Mouse (Mus musculus) spleen, adult 2 months (tissue): Measurements from ENCODE around the gene Srrm3. TPM values are rescaled to one million over a fixed set of nuclear protein-coding genes. Genes with fewer than 3 reads are reported as not detected.

ENCODE experiments used
- DNase-seq, 2 experiments: peaks; one replicate each; pipeline versions ENCODE4 v3.0.0 to v3.0.0-alpha.2; 2012 to 2021; ENCODE audit warnings: low spot score in 2 of 2, low read depth in 1 of 2
- H3K27ac ChIP-seq: fragments of 200-500 bp; 2 replicates; pipeline ENCODE4 v1.5.1; 2012; ENCODE audit warnings: low read length, inconsistent platforms; ENCODE audit not compliant: insufficient read depth
- H3K27me3 ChIP-seq: fragments of 200-500 bp; 2 replicates; pipeline ENCODE4 v1.6.1; 2012; ENCODE audit warnings: mild to moderate bottlenecking, moderate library complexity, low read length, inconsistent platforms; ENCODE audit not compliant: control insufficient read depth, insufficient read depth
- H3K36me3 ChIP-seq: fragments of 200-500 bp; 2 replicates; pipeline ENCODE4 v1.6.1; 2012; ENCODE audit warnings: mild to moderate bottlenecking, low read length, inconsistent platforms; ENCODE audit not compliant: control insufficient read depth, insufficient read depth
- H3K4me1 ChIP-seq: fragments of 200-500 bp; 2 replicates; pipeline ENCODE4 v1.6.1; 2011; ENCODE audit warnings: inconsistent platforms; ENCODE audit not compliant: control insufficient read depth, insufficient read depth, insufficient read length
- H3K4me3 ChIP-seq: fragments of 200-500 bp; 2 replicates; pipeline ENCODE4 v1.5.1; 2011; ENCODE audit warnings: mild to moderate bottlenecking, inconsistent platforms; ENCODE audit not compliant: insufficient read depth, insufficient read length; ENCODE audit errors: extremely low read depth
- CTCF ChIP-seq: fragments of 200-500 bp; IDR thresholded peaks from 2 replicates; pipeline ENCODE4 v1.5.1; 2011; ENCODE audit warnings: mild to moderate bottlenecking, inconsistent platforms; ENCODE audit not compliant: insufficient read depth, insufficient read length, insufficient replicate concordance; ENCODE audit errors: extremely low read depth
- POLR2A ChIP-seq: fragments of 200-500 bp; IDR thresholded peaks from 2 replicates; pipeline ENCODE4 v1.6.1; 2011; ENCODE audit warnings: low read depth, low read length, inconsistent platforms
- WGBS: fragments of 180-500 bp; shearing (Covaris S2); methylation state at CpG from one replicate; pipeline ENCODE4 v1.1.7; 2018; 5-methylcytosine and 5-hydroxymethylcytosine counted together
- polyA plus RNA-seq: library from polyadenylated mRNA; depleted of rRNA; stranded (reverse); fragments of >200 nt; gene quantifications from 2 replicates; pipeline ENCODE4 v1.2.3, GENCODE M21; 2012; rRNA removed

Gene Srrm3
- polyA plus RNA-seq, 1 experiment, result 0.06 TPM

- Histone ChIP-seq H3K4me1 (no peaks in the 10 kb centered on the region), H3K4me3 (no peak overlapping the region), H3K36me3 (peaks cover 2% of the 10 kb centered on the region; the same call in 1 of the 2 replicates), H3K27me3 (no peaks in the 10 kb centered on the region), H3K27ac (no peak overlapping the region)
- 88% methylated on average over 7 of the region's 7 CpGs for WGBS
- TF ChIP-seq CTCF, result no peak
- TF ChIP-seq POLR2A, result no peak
- DNase-seq, result no peak
Observed at GRCm38 (mm10) chr5:135923901-135924300, 117.2 kb downstream of the Srrm3 start.

Other genes starting within 250 kb of the Srrm3 start
- gene Ccl26, start 243.3 kb upstream of the Srrm3 start, polyA plus RNA-seq, result not detected in 2 replicates
- gene Ccl24, start 233.8 kb upstream of the Srrm3 start, polyA plus RNA-seq, result 1.0 and 2.8 TPM in 2 replicates
- gene Rhbdd2, start 174.3 kb upstream of the Srrm3 start, polyA plus RNA-seq, result 23.5 and 25.2 TPM in 2 replicates
- gene Por, start 136.9 kb upstream of the Srrm3 start, polyA plus RNA-seq, result 50.8 and 56.2 TPM in 2 replicates
- 16.1 and 17.3 TPM in 2 replicates for gene Tmem120a, start 62.4 kb upstream of the Srrm3 start, polyA plus RNA-seq
- not detected in 2 replicates for gene Styxl1, start 28.5 kb upstream of the Srrm3 start, polyA plus RNA-seq
- 200 and 320 TPM in 2 replicates for gene Mdh2, start 28.4 kb upstream of the Srrm3 start, polyA plus RNA-seq
- 34.0 and 70.5 TPM in 2 replicates for gene Hspb1, start 81.0 kb downstream of the Srrm3 start, polyA plus RNA-seq
- 40.9 and 50.0 TPM in 2 replicates for gene Ywhag, start 127.7 kb downstream of the Srrm3 start, polyA plus RNA-seq
- 2.0 and 2.4 TPM in 2 replicates for gene Ssc4d, start 167.6 kb downstream of the Srrm3 start, polyA plus RNA-seq
- not detected in 2 replicates for gene Zp3, start 173.2 kb downstream of the Srrm3 start, polyA plus RNA-seq
- 25.6 and 32.8 TPM in 2 replicates for gene Dtx2, start 187.9 kb downstream of the Srrm3 start, polyA plus RNA-seq
- 3.9 and 6.9 TPM in 2 replicates for gene Upk3b, start 231.6 kb downstream of the Srrm3 start, polyA plus RNA-seq
- not detected in 2 replicates for gene Upk3bl, start 247.6 kb downstream of the Srrm3 start, polyA plus RNA-seq